Mouse (Mus musculus): ENCODE measurements around the gene Olfr20. TPM values are rescaled to one million over a fixed set of nuclear protein-coding genes. Genes with fewer than 3 reads are reported as not detected.

Gene Olfr20
- polyA plus RNA-seq, 2 experiments, result 0.05 to 0.31 TPM

- H3K4me1 ChIP-seq (replicated peaks; ENCODE audit: control insufficient read depth in 2 of 2, insufficient read depth in 2 of 2, low read length in 1 of 2), result 0 out of 4 replicates have a peak, but pooled peaks cover 0 to 2% of the 10 kb centered on the region in 2 experiments
- no peak overlapping the region for H3K27ac ChIP-seq
- no peaks in the 10 kb centered on the region for H3K27me3 ChIP-seq (ENCODE audit: control insufficient read depth, insufficient read depth, low read length)
- WGBS (ENCODE audit: insufficient replicate concordance), result 50% methylated on average over 9 of the region's 9 CpGs
- DNase-seq (ENCODE audit: low read depth in 3 of 3, low spot score in 3 of 3), result no peak
- no peak for ATAC-seq (ENCODE audit: insufficient read depth)
- no peak overlapping the region for H3K4me2 ChIP-seq (ENCODE audit: low read depth)
- no peaks in the 10 kb centered on the region for H3K9me3 ChIP-seq (ENCODE audit: control insufficient read depth, low read length)
- H3K36me3 ChIP-seq (replicated peaks; ENCODE audit: control insufficient read depth, insufficient read depth, low read depth), result no peaks in the 10 kb centered on the region
- H3K9ac ChIP-seq (replicated peaks), result no peak overlapping the region
- no peak for TF ChIP-seq EP300 (IDR thresholded peaks at IDR 0.05; ENCODE audit: low read depth)
- no peak for TF ChIP-seq CTCF (IDR thresholded peaks at IDR 0.05; ENCODE audit: low read depth)
- no peak overlapping the region for H3K4me3 ChIP-seq (ENCODE audit: insufficient read depth in 1 of 2, low read depth in 2 of 2, low read length in 2 of 2)
Observed at GRCm38 (mm10) chr11:73323906-73324830, 26.4 kb upstream of the Olfr20 start.

- TF ChIP-seq EP300 (IDR thresholded peaks at IDR 0.05; ENCODE audit: low read depth), result no peak
- TF ChIP-seq CTCF (IDR thresholded peaks at IDR 0.05; ENCODE audit: low read depth), result no peak
- DNase-seq (ENCODE audit: low read depth in 3 of 3, low spot score in 3 of 3), result peak; percentile 12 to 20 (median 17)
- 22% methylated on average over 12 of the region's 12 CpGs for WGBS (ENCODE audit: insufficient replicate concordance)
Observed at GRCm38 (mm10) chr11:73326485-73326886, 24.1 kb upstream of the Olfr20 start.

GRCm38 (mm10) chr11:73327361-73327760, 23.2 kb upstream of the Olfr20 start:
- no peaks in the 10 kb centered on the region for H3K36me3 ChIP-seq (replicated peaks; ENCODE audit: control insufficient read depth, insufficient read depth, low read depth)
- H3K27me3 ChIP-seq (ENCODE audit: control insufficient read depth, insufficient read depth, low read length), result no peaks in the 10 kb centered on the region
- H3K4me3 ChIP-seq (ENCODE audit: insufficient read depth in 1 of 2, low read depth in 2 of 2, low read length in 2 of 2), result no peak overlapping the region
- DNase-seq (ENCODE audit: low read depth in 3 of 3, low spot score in 3 of 3) (no peak), ATAC-seq (ENCODE audit: insufficient read depth) (no peak)
- 70% methylated on average over 4 of the region's 4 CpGs for WGBS (ENCODE audit: insufficient replicate concordance)
- H3K4me1 ChIP-seq (replicated peaks; ENCODE audit: control insufficient read depth in 2 of 2, insufficient read depth in 2 of 2, low read length in 1 of 2), result 0 out of 4 replicates have a peak, but pooled peaks cover 0 to 2% of the 10 kb centered on the region in 2 experiments
- H3K4me2 ChIP-seq (ENCODE audit: low read depth), result no peak overlapping the region
- TF ChIP-seq CTCF (IDR thresholded peaks at IDR 0.05; ENCODE audit: low read depth) (no peak), EP300 (IDR thresholded peaks at IDR 0.05; ENCODE audit: low read depth) (no peak)
- no peak overlapping the region for H3K27ac ChIP-seq
- no peak overlapping the region for H3K9ac ChIP-seq (replicated peaks)
- no peaks in the 10 kb centered on the region for H3K9me3 ChIP-seq (ENCODE audit: control insufficient read depth, low read length)

More at GRCm38 (mm10) chr11:73326485-73326886, 24.1 kb upstream of the Olfr20 start:
- Histone ChIP-seq H3K27me3 (ENCODE audit: control insufficient read depth, insufficient read depth, low read length) (no peaks in the 10 kb centered on the region), H3K36me3 (replicated peaks; ENCODE audit: control insufficient read depth, insufficient read depth, low read depth) (no peaks in the 10 kb centered on the region), H3K4me1 (replicated peaks; ENCODE audit: control insufficient read depth in 2 of 2, insufficient read depth in 2 of 2, low read length in 1 of 2) (0 out of 4 replicates have a peak, but pooled peaks cover 0 to 2% of the 10 kb centered on the region in 2 experiments), H3K9me3 (ENCODE audit: control insufficient read depth, low read length) (no peaks in the 10 kb centered on the region), H3K9ac (replicated peaks) (no peak overlapping the region), H3K4me3 (ENCODE audit: insufficient read depth in 1 of 2, low read depth in 2 of 2, low read length in 2 of 2) (peak overlapping the region; percentile 6 to 26; a peak in 2 of 4 replicates), H3K4me2 (ENCODE audit: low read depth) (peak overlapping the region; percentile 28; the same call in 1 of the 2 replicates), H3K27ac (no peak overlapping the region)
- peak; percentile 75; the same call in 1 of the 2 replicates for ATAC-seq (ENCODE audit: insufficient read depth)

- ATAC-seq (ENCODE audit: insufficient read depth) (no peak), DNase-seq (ENCODE audit: low read depth in 3 of 3, low spot score in 3 of 3) (no peak)
- Histone ChIP-seq H3K27ac (no peak within 1 kb of the TSS), H3K9me3 (ENCODE audit: control insufficient read depth, low read length) (no peaks in the 10 kb centered on the region), H3K27me3 (ENCODE audit: control insufficient read depth, insufficient read depth, low read length) (no peaks in the 10 kb centered on the region), H3K4me1 (replicated peaks; ENCODE audit: control insufficient read depth in 2 of 2, insufficient read depth in 2 of 2, low read length in 1 of 2) (0 out of 4 replicates have a peak, but pooled peaks cover 0 to 2% of the 10 kb centered on the region in 2 experiments), H3K4me3 (ENCODE audit: insufficient read depth in 1 of 2, low read depth in 2 of 2, low read length in 2 of 2) (no peak within 1 kb of the TSS), H3K36me3 (replicated peaks; ENCODE audit: control insufficient read depth, insufficient read depth, low read depth) (no peaks in the 10 kb centered on the region), H3K9ac (replicated peaks) (no peak within 1 kb of the TSS), H3K4me2 (ENCODE audit: low read depth) (no peak within 1 kb of the TSS)
- TF ChIP-seq EP300 (IDR thresholded peaks at IDR 0.05; ENCODE audit: low read depth) (no peak), CTCF (IDR thresholded peaks at IDR 0.05; ENCODE audit: low read depth) (no peak)
- 76% methylated on average over 27 of the region's 27 CpGs for WGBS (ENCODE audit: insufficient replicate concordance)
Observed at GRCm38 (mm10) chr11:73329442-73329841, 21.1 kb upstream of the Olfr20 start, which contains the start of the genes Aspa, Gm49340 and Spata22. Aspa (minus strand) TSS chr11:73329596. Gm49340 (plus strand) TSS chr11:73329741. Spata22 (plus strand) TSS chr11:73329741.

GRCm38 (mm10) chr11:73333357-73333756, 17.2 kb upstream of the Olfr20 start:
- Histone ChIP-seq H3K9ac (replicated peaks) (no peak overlapping the region), H3K27ac (no peak overlapping the region), H3K27me3 (ENCODE audit: control insufficient read depth, insufficient read depth, low read length) (no peaks in the 10 kb centered on the region), H3K4me3 (ENCODE audit: insufficient read depth in 1 of 2, low read depth in 2 of 2, low read length in 2 of 2) (no peak overlapping the region), H3K4me2 (ENCODE audit: low read depth) (no peak overlapping the region), H3K4me1 (replicated peaks; ENCODE audit: control insufficient read depth in 2 of 2, insufficient read depth in 2 of 2, low read length in 1 of 2) (no peaks in the 10 kb centered on the region), H3K36me3 (replicated peaks; ENCODE audit: control insufficient read depth, insufficient read depth, low read depth) (no peaks in the 10 kb centered on the region), H3K9me3 (ENCODE audit: control insufficient read depth, low read length) (no peaks in the 10 kb centered on the region)
- 67% methylated on average over 2 of the region's 2 CpGs for WGBS (ENCODE audit: insufficient replicate concordance)
- TF ChIP-seq CTCF (IDR thresholded peaks at IDR 0.05; ENCODE audit: low read depth) (no peak), EP300 (IDR thresholded peaks at IDR 0.05; ENCODE audit: low read depth) (no peak)
- DNase-seq (ENCODE audit: low read depth in 3 of 3, low spot score in 3 of 3) (no peak), ATAC-seq (ENCODE audit: insufficient read depth) (no peak)

All from liver, embryonic 14.5 days (tissue).